9 mouse cellular contexts compared by ENCODE assay signal in genomic region chr13:58668664-58669063, GRCm38 (mm10). TPM values are rescaled to one million over a fixed set of nuclear protein-coding genes. Genes with fewer than 3 reads are reported as not detected.
DNase-seq lines count a peak whose midpoint lies in the region; ATAC-seq lines count a peak whose summit lies in the region.
"Had no signal": no experiment of that assay in that cellular context is flagged by ENCODE, and none has a peak within 500 bp of the region (broad histone marks: within the 10 kb centered on the region; RNA-seq: fewer than 3 reads in every experiment).

No protein-coding gene starts in this region.

- H3K4me3 ChIP-seq in lung, embryonic 15.5 days, result no peak overlapping the region
- H3K4me3 ChIP-seq in limb, embryonic 12.5 days (replicated peaks), result no peak overlapping the region

- H3K36me3 ChIP-seq in lung, embryonic 15.5 days, result no peaks in the 10 kb centered on the region
- no peaks in the 10 kb centered on the region for H3K36me3 ChIP-seq in limb, embryonic 12.5 days

- H3K27ac ChIP-seq in lung, embryonic 15.5 days, result no peak overlapping the region
- no peak overlapping the region for H3K27ac ChIP-seq in limb, embryonic 12.5 days

- ATAC-seq in lung, embryonic 15.5 days (ENCODE audit: borderline replicate concordance, extremely low read depth, low FRiP score, low TSS enrichment), result no peak
- ATAC-seq in limb, embryonic 12.5 days (ENCODE audit: insufficient number of reproducible peaks, insufficient read depth, low FRiP score, low TSS enrichment, low read depth), result no peak
- 0 out of 2 replicates have a peak, but pooled peaks have one; percentile 33 for ATAC-seq in neutrophil, adult 5-6 weeks (ENCODE audit: extremely low read depth, insufficient number of reproducible peaks, low FRiP score, poor library complexity, severe bottlenecking)

- no peaks in the 10 kb centered on the region for H3K27me3 ChIP-seq in lung, embryonic 15.5 days
- H3K27me3 ChIP-seq in limb, embryonic 12.5 days, result peaks cover 21% of the 10 kb centered on the region

- peak overlapping the region; percentile 9; the same call in 1 of the 2 replicates for H3K4me2 ChIP-seq in lung, embryonic 15.5 days
- H3K4me2 ChIP-seq in limb, embryonic 12.5 days, result peak overlapping the region; percentile 36

- DNase-seq in embryo, embryonic 10 days (ENCODE audit: low spot score), result peak; percentile 14
- no peak for DNase-seq in embryo, embryonic 9.5 days (ENCODE audit: extremely low spot score)
- no peak for DNase-seq in lung, postnatal 4 days
- no peak for DNase-seq in cerebellum, adult 9-11 months
- no peak for DNase-seq in retina, postnatal 1 day
- DNase-seq: lung, postnatal 10 days had no signal

- WGBS in lung, embryonic 15.5 days, result 59% methylated on average over 21 of the region's 21 CpGs
- WGBS in limb, embryonic 12.5 days, result 41% methylated on average over 21 of the region's 21 CpGs

- H3K9me3 ChIP-seq in lung, embryonic 15.5 days, result no peaks in the 10 kb centered on the region
- H3K9me3 ChIP-seq in limb, embryonic 12.5 days, result no peaks in the 10 kb centered on the region

- no peaks in the 10 kb centered on the region for H3K4me1 ChIP-seq in lung, embryonic 15.5 days
- H3K4me1 ChIP-seq in limb, embryonic 12.5 days (replicated peaks), result 0 out of 2 replicates have a peak, but pooled peaks cover 5% of the 10 kb centered on the region

- no peak overlapping the region for H3K9ac ChIP-seq in lung, embryonic 15.5 days
- H3K9ac ChIP-seq in limb, embryonic 12.5 days (replicated peaks), result no peak overlapping the region

RNA-seq across cellular contexts. Expression of gene Slc28a3, which starts 58.0 kb away (rescaled TPM):
- not detected in 2 replicates for polyA plus RNA-seq in lung, embryonic 15.5 days (2015; fragmentation: Nextera tagmentation; extraction: Ambion mirVana)
- polyA plus RNA-seq in limb, embryonic 12.5 days (2016; fragmentation: Nextera tagmentation; extraction: Ambion mirVana), result 0.10 TPM in 1 of 2 replicates, not detected in the other
- total RNA-seq in neutrophil, adult 5-6 weeks (2017), result 1.4 and 3.6 TPM in 2 replicates
